Mouse (Mus musculus) CD4-positive, CD25-positive, alpha-beta regulatory T cell (primary cell): ENCODE results near the gene Vmn1r155. TPM values are rescaled to one million over a fixed set of nuclear protein-coding genes. Genes with fewer than 3 reads are reported as not detected.

Experiments used
- polyA plus RNA-seq: library from polyadenylated mRNA; unstranded; fragments of 100-300 nt; shearing (Covaris generic); gene quantifications from one replicate; pipeline ENCODE4 v1.2.1, GENCODE M21; 2017

Vmn1r155 gene
- not detected for polyA plus RNA-seq

DNA sequence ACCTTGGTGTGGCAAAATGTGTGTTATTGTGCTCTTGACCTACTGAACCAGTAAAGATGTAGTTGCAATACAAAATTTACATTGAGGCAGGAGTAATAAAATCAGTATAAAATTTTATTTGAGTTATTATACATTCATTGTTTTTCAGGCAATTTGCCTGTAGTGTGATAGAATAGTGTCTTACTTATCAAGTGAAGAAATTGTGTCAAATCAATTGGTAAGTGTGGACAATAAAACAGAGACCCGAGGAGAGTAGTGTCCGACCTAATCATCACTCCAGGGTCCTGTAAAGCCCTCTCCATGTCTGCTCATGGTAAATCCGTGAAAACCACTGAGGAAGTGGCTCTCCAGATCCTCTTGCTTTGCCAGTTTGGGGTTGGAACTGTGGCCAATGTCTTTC is at the start of gene Vmn1r155:
Gene Vmn1r155 (plus strand): TSS at position 301 of the 400 bp plus-strand sequence.

DNA sequence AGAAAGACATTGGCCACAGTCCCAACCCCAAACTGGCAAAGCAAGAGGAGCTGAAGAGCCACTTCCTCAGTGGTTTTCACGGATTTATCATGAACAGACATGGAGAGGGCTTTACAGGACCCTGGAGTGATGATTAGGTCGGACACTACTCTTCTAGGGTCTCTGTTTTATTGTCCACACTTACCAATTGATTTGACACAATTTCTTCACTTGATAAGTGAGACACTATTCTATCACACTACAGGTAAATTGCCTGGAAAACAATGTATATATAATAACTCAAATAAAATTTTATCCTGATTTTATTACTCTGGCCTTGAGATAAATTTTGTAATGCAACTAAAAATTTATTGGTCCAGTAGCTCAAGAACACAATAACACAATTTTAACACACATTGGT is 34.4 kb downstream of the Vmn1r155 start, which contains the start of gene Gm8693:
Gene Gm8693 (minus strand): TSS at position 101 of the 400 bp plus-strand sequence.

Other genes starting within 250 kb of the Vmn1r155 start
- gene Vmn1r148, start 244.4 kb upstream of the Vmn1r155 start, polyA plus RNA-seq, result not detected
- not detected for gene Vmn1r149, start 219.8 kb upstream of the Vmn1r155 start, polyA plus RNA-seq
- 0.19 TPM for gene Gm10665, start 193.9 kb upstream of the Vmn1r155 start, polyA plus RNA-seq
- not detected for gene Vmn1r151, start 158.3 kb upstream of the Vmn1r155 start, polyA plus RNA-seq
- 0.26 TPM for gene Vmn1r152, start 135.1 kb upstream of the Vmn1r155 start, polyA plus RNA-seq
- not detected for gene Gm8677, start 123.1 kb upstream of the Vmn1r155 start, polyA plus RNA-seq
- gene Gm4201, start 92.7 kb upstream of the Vmn1r155 start, polyA plus RNA-seq, result not detected
- gene Gm4565, start 69.9 kb upstream of the Vmn1r155 start, polyA plus RNA-seq, result not detected
- not detected for gene Gm8693, start 34.3 kb downstream of the Vmn1r155 start, polyA plus RNA-seq
- gene Gm4567, start 61.7 kb downstream of the Vmn1r155 start, polyA plus RNA-seq, result not detected
- gene Vmn1r157, start 103.7 kb downstream of the Vmn1r155 start, polyA plus RNA-seq, result not detected
- not detected for gene Vmn1r158, start 132.8 kb downstream of the Vmn1r155 start, polyA plus RNA-seq
- not detected for gene Vmn1r159, start 185.6 kb downstream of the Vmn1r155 start, polyA plus RNA-seq
- not detected for gene Vmn1r160, start 213.2 kb downstream of the Vmn1r155 start, polyA plus RNA-seq